Mouse (Mus musculus): ENCODE measurements at regions not wholly inside any gene's neighbourhood (a gene's known extent, or its start where the extent isn't known, plus 50 kb on each side); places are given as distances from the start of the nearest gene placed in this dataset.
A peak's percentile ranks its signal among the peaks of the same experiment; 100 is the strongest.

DNA sequence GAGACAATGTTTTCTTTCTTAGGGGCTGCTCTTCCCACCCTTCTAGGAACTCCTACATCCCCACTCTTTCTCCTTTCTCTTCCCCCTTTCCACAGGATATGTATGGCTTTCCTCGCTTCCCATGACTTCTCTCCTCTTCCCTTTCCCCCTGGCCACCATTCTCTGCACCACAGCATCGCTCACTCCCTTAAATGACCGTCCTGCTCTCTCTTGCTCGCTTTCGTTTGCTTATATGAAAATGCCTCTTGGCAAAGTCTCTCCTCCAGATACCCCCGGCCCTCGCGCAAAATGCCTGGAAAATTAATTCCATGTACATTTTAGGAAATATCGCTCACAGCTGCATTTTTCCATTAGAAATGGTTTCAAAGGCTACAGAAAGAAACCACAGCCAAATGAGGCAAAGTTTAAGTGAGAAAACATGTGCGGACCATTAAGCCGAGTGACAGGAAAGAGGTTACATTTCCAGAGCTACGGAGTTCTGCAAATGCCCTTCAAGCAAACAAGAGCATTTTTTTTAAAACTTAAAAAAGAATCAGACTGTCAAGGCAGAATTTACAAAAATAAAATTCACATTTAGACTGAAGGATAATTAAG is 178.7 kb downstream of the Lrig3 start:
- Histone ChIP-seq H3K27me3 (ENCODE audit: control insufficient read depth, insufficient read depth, low read length) (no peaks in the 10 kb centered on the region), H3K36me3 (ENCODE audit: control insufficient read depth, insufficient read depth, low read length) (no peaks in the 10 kb centered on the region), H3K27ac (replicated peaks; ENCODE audit: insufficient read depth, low read depth, low read length) (no peak overlapping the region), H3K79me2 (ENCODE audit: control insufficient read depth, insufficient read depth, low read length) (no peaks in the 10 kb centered on the region), H3K4me3 (ENCODE audit: insufficient read depth, low read depth, low read length) (no peak overlapping the region), H3K9ac (ENCODE audit: low read depth, low read length) (no peak overlapping the region), H3K4me1 (ENCODE audit: control insufficient read depth, insufficient read depth, low read length) (no peaks in the 10 kb centered on the region)
- TF ChIP-seq POLR2A (IDR thresholded peaks at IDR 0.05; ENCODE audit: extremely low read depth, insufficient read depth, low read length) (no peak), CTCF (IDR thresholded peaks at IDR 0.05; ENCODE audit: low read depth, low read length) (no peak)
- no peak for DNase-seq (ENCODE audit: extremely low read depth, low read depth, low spot score)
- WGBS, result 85% methylated on average over 12 of the region's 12 CpGs

DNA sequence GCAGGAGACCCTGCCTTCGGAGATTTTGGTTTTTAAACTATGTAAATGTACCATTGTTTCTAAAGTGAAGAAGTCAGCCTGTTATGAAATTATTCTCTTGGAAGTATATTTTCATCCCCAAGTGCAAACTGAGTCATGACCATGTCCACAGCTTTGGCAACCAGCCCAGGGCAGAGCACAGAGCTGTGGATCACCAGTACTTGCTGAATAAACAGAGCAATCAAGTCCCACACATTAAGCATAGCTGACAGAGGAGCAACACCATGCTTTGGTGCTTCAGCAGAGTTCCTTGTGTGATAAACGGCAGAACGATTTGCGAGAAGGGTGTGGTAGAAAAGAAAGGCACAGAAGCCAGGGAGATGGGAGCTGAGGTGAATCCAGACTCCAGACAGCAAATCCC is 191.3 kb downstream of the Lrig3 start:
- TF ChIP-seq POLR2A (IDR thresholded peaks at IDR 0.05; ENCODE audit: extremely low read depth, insufficient read depth, low read length), result no peak
- TF ChIP-seq CTCF (IDR thresholded peaks at IDR 0.05; ENCODE audit: low read depth, low read length), result no peak
- no peak overlapping the region for H3K27ac ChIP-seq (replicated peaks; ENCODE audit: insufficient read depth, low read depth, low read length)
- no peak overlapping the region for H3K9ac ChIP-seq (ENCODE audit: low read depth, low read length)
- 70% methylated on average over 4 of the region's 4 CpGs for WGBS
- no peaks in the 10 kb centered on the region for H3K4me1 ChIP-seq (ENCODE audit: control insufficient read depth, insufficient read depth, low read length)
- no peaks in the 10 kb centered on the region for H3K79me2 ChIP-seq (ENCODE audit: control insufficient read depth, insufficient read depth, low read length)
- no peak for DNase-seq (ENCODE audit: extremely low read depth, low read depth, low spot score)
- H3K36me3 ChIP-seq (ENCODE audit: control insufficient read depth, insufficient read depth, low read length), result no peaks in the 10 kb centered on the region
- no peak overlapping the region for H3K4me3 ChIP-seq (ENCODE audit: insufficient read depth, low read depth, low read length)
- H3K27me3 ChIP-seq (ENCODE audit: control insufficient read depth, insufficient read depth, low read length), result no peaks in the 10 kb centered on the region

GRCm38 (mm10) chr10:126165215-126165614 is 199.2 kb downstream of the Lrig3 start:
- Histone ChIP-seq H3K79me2 (ENCODE audit: control insufficient read depth, insufficient read depth, low read length) (no peaks in the 10 kb centered on the region), H3K4me1 (ENCODE audit: control insufficient read depth, insufficient read depth, low read length) (no peaks in the 10 kb centered on the region), H3K27ac (replicated peaks; ENCODE audit: insufficient read depth, low read depth, low read length) (no peak overlapping the region), H3K27me3 (ENCODE audit: control insufficient read depth, insufficient read depth, low read length) (no peaks in the 10 kb centered on the region), H3K36me3 (ENCODE audit: control insufficient read depth, insufficient read depth, low read length) (no peaks in the 10 kb centered on the region), H3K9ac (ENCODE audit: low read depth, low read length) (no peak overlapping the region), H3K4me3 (ENCODE audit: insufficient read depth, low read depth, low read length) (no peak overlapping the region)
- TF ChIP-seq POLR2A (IDR thresholded peaks at IDR 0.05; ENCODE audit: extremely low read depth, insufficient read depth, low read length) (no peak), CTCF (IDR thresholded peaks at IDR 0.05; ENCODE audit: low read depth, low read length) (no peak)
- WGBS, result 68% methylated on average over 5 of the region's 5 CpGs
- no peak for DNase-seq (ENCODE audit: extremely low read depth, low read depth, low spot score)

- TF ChIP-seq POLR2A (IDR thresholded peaks at IDR 0.05; ENCODE audit: extremely low read depth, insufficient read depth, low read length) (no peak), CTCF (IDR thresholded peaks at IDR 0.05; ENCODE audit: low read depth, low read length) (no peak)
- Histone ChIP-seq H3K4me3 (ENCODE audit: insufficient read depth, low read depth, low read length) (no peak overlapping the region), H3K79me2 (ENCODE audit: control insufficient read depth, insufficient read depth, low read length) (no peaks in the 10 kb centered on the region), H3K27me3 (ENCODE audit: control insufficient read depth, insufficient read depth, low read length) (no peaks in the 10 kb centered on the region), H3K27ac (replicated peaks; ENCODE audit: insufficient read depth, low read depth, low read length) (no peak overlapping the region), H3K36me3 (ENCODE audit: control insufficient read depth, insufficient read depth, low read length) (no peaks in the 10 kb centered on the region), H3K9ac (ENCODE audit: low read depth, low read length) (no peak overlapping the region), H3K4me1 (ENCODE audit: control insufficient read depth, insufficient read depth, low read length) (no peaks in the 10 kb centered on the region)
- DNase-seq (ENCODE audit: extremely low read depth, low read depth, low spot score), result no peak
- 78% methylated on average over 25 of the region's 25 CpGs for WGBS
Observed at GRCm38 (mm10) chr10:126169095-126169873, 203.3 kb downstream of the Lrig3 start.

GRCm38 (mm10) chr10:126169874-126170163 is 203.9 kb downstream of the Lrig3 start:
- WGBS, result 57% methylated on average over 5 of the region's 5 CpGs
- no peak overlapping the region for H3K27ac ChIP-seq (replicated peaks; ENCODE audit: insufficient read depth, low read depth, low read length)

More at GRCm38 (mm10) chr10:126169874-126170163, 203.9 kb downstream of the Lrig3 start:
- Histone ChIP-seq H3K79me2 (ENCODE audit: control insufficient read depth, insufficient read depth, low read length) (no peaks in the 10 kb centered on the region), H3K4me1 (ENCODE audit: control insufficient read depth, insufficient read depth, low read length) (no peaks in the 10 kb centered on the region), H3K4me3 (ENCODE audit: insufficient read depth, low read depth, low read length) (no peak overlapping the region), H3K36me3 (ENCODE audit: control insufficient read depth, insufficient read depth, low read length) (no peaks in the 10 kb centered on the region), H3K27me3 (ENCODE audit: control insufficient read depth, insufficient read depth, low read length) (no peaks in the 10 kb centered on the region), H3K9ac (ENCODE audit: low read depth, low read length) (no peak overlapping the region)
- no peak for TF ChIP-seq CTCF (IDR thresholded peaks at IDR 0.05; ENCODE audit: low read depth, low read length)
- no peak for TF ChIP-seq POLR2A (IDR thresholded peaks at IDR 0.05; ENCODE audit: extremely low read depth, insufficient read depth, low read length)
- peak; percentile 3 for DNase-seq (ENCODE audit: extremely low read depth, low read depth, low spot score)
